Mouse (Mus musculus): Measurements from ENCODE around the gene Slc28a3.
A peak's percentile ranks its signal among the peaks of the same experiment; 100 is the strongest.

The Slc28a3 gene

GRCm38 (mm10) chr13:58521331-58522030 is 89.2 kb downstream of the Slc28a3 start:
- DNase-seq, result no peak

GRCm38 (mm10) chr13:58520580-58521330 is 89.9 kb downstream of the Slc28a3 start:
- DNase-seq, result no peak

- DNase-seq, result no peak
These were observed 90.6 kb downstream of the Slc28a3 start for GRCm38 (mm10) chr13:58520028-58520427.

GRCm38 (mm10) chr13:58516277-58516676 is 94.4 kb downstream of the Slc28a3 start:
- DNase-seq, result no peak

- DNase-seq, result no peak
These were observed 95.0 kb downstream of the Slc28a3 start for GRCm38 (mm10) chr13:58515635-58516034.

GRCm38 (mm10) chr13:58514147-58514727 is 96.4 kb downstream of the Slc28a3 start:
- DNase-seq, result no peak

- no peak for DNase-seq
These were observed 98.8 kb downstream of the Slc28a3 start for GRCm38 (mm10) chr13:58511926-58512325.

- DNase-seq, result no peak
These were observed 99.4 kb downstream of the Slc28a3 start for GRCm38 (mm10) chr13:58511248-58511647.

- no peak for DNase-seq
These were observed 101.4 kb downstream of the Slc28a3 start for GRCm38 (mm10) chr13:58509241-58509640.

- DNase-seq, result peak; percentile 33 to 34
These were observed 107.1 kb downstream of the Slc28a3 start for GRCm38 (mm10) chr13:58503610-58504009.

GRCm38 (mm10) chr13:58497809-58498208 is 112.9 kb downstream of the Slc28a3 start:
- DNase-seq, result no peak
